Mouse (Mus musculus) Patski (cell line): ENCODE results near the gene Tigd2. TPM values are rescaled to one million over a fixed set of nuclear protein-coding genes. Genes with fewer than 3 reads are reported as not detected.

Experiments used
- ATAC-seq: fragments of 100-300 bp; one replicate; pipeline ENCODE4 v1.8.0; 2021
- CTCF ChIA-PET: fragments of 350-600 bp; sonication (Branson Sonifier 250); formaldehyde crosslinking; loops from one replicate; lab custom pipeline; 2022; ENCODE audit warnings: inconsistent platforms; lab: Charles Lee
- POLR2A ChIA-PET: fragments of 350-600 bp; sonication (Branson Sonifier 250); formaldehyde crosslinking; loops from one replicate; lab custom pipeline; 2022; ENCODE audit warnings: antibody characterized with exemption, inconsistent platforms; lab: Charles Lee
- DNase-seq: peaks from one replicate; pipeline ENCODE4 v3.0.0-alpha.2; 2011; ENCODE audit warnings: low read depth, low spot score
- H3K27me3 ChIP-seq: fragments of 371-371 bp; one replicate; pipeline ENCODE4 v1.5.1; 2021
- CTCF ChIP-seq: fragments of 100-300 bp; IDR thresholded peaks from one replicate; pipeline ENCODE4 v1.5.1; 2021
- in situ Hi-C: fragments of 300-500 bp; cut with MboI; formaldehyde crosslinking; loops from 3 replicates; pipeline ENCODE4 v1.11.1; 2018; ENCODE audit warnings: low pct_unique_long_range_greater_than_20kb, mixed read lengths
- polyA plus RNA-seq: library from polyadenylated mRNA; unstranded; gene quantifications from one replicate; pipeline ENCODE4 v1.2.3, GENCODE M21; 2021

The Tigd2 gene
- polyA plus RNA-seq, 1 experiment from 2014 or later = 13.3 TPM

GRCm38 (mm10) chr6:59233651-59234050 is 25.0 kb downstream of the Tigd2 start:
- POLR2A ChIA-PET = interaction anchor here (0.6 kb wide), 1 partner anchor 29 kb away, joined by 5 read pairs; no protein-coding TSS in a partner anchor
- no peak for ATAC-seq

DNA sequence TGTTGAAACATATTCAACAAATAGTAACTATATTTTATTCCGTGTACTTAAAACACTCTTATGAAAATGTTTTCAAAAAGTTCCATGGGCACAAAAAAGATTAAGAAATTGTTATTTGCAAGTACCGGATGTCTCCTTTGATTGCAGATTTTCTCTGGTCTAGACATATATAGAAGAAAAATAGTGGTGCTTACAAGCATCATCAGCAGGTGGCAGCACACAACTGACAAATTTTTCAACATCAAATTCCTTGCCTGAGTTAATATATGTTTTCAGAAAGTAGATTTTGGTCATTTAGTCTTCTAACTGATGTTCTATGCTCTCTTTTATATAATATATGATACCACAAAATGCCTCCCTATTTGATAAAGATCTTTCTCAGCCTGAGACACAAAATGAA is 41.0 kb downstream of the Tigd2 start:
- H3K27me3 ChIP-seq = no peaks in the 10 kb centered on the region
- in situ Hi-C loops = loop anchor here (5.0 kb wide), 1 partner anchor 233 kb away; no protein-coding TSS in a partner anchor
- TF ChIP-seq CTCF = peak; percentile 42
- CTCF ChIA-PET = no interaction called here
- no peak for ATAC-seq
- POLR2A ChIA-PET = no interaction called here
- DNase-seq = no peak

More at GRCm38 (mm10) chr6:59233651-59234050, 25.0 kb downstream of the Tigd2 start:
- DNase-seq = no peak
- in situ Hi-C loops = no loop called here
- no peak for TF ChIP-seq CTCF
- H3K27me3 ChIP-seq = no peaks in the 10 kb centered on the region
- CTCF ChIA-PET = no interaction called here

GRCm38 (mm10) chr6:59250536-59250935 is 41.9 kb downstream of the Tigd2 start:
- no peak for TF ChIP-seq CTCF
- no peaks in the 10 kb centered on the region for H3K27me3 ChIP-seq
- ChIA-PET POLR2A (no interaction called here), CTCF (no interaction called here)
- no peak for DNase-seq
- ATAC-seq = no peak
- in situ Hi-C loops = loop anchor here (5.0 kb wide), 1 partner anchor 232 kb away; no protein-coding TSS in a partner anchor

DNA sequence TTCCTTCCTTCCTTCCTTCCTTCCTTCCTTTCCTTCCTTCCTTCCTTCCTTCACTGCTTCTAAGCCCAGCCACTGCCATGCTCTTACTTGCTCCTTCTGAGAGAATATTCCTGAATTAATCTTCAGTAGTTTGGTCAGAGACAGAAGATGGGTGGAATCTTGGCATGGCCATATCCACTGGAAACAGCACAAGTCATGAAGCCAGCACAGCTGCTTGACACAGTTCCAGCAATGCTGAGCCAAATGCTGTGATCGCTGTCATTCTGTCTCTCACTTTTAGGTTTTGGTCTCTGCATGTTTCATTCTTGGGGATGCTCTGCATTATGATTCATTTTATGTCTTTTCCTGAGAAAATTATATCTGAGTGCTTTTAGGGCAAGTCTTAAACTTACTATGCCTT is 47.2 kb downstream of the Tigd2 start:
- no peak for ATAC-seq
- no peak for TF ChIP-seq CTCF
- no peaks in the 10 kb centered on the region for H3K27me3 ChIP-seq
- in situ Hi-C loops = no loop called here
- ChIA-PET POLR2A (no interaction called here), CTCF (no interaction called here)
- DNase-seq = no peak

Other genes with a start within 250 kb of the Tigd2 start
- gene Fam13a, start 184.3 kb upstream of the Tigd2 start, polyA plus RNA-seq = 0.22 TPM
- gene Gprin3, start 217.4 kb downstream of the Tigd2 start, polyA plus RNA-seq = 0.13 TPM